Mouse (Mus musculus) cortical plate, adult 2 months (tissue): ENCODE measurements around the gene Vps52.

Experiments used
- CTCF ChIP-seq: fragments of 200-500 bp; IDR thresholded peaks from 2 replicates; pipeline ENCODE4 v1.5.1; 2011; ENCODE audit warnings: mild to moderate bottlenecking, control low read depth, low read length; ENCODE audit not compliant: insufficient read depth; ENCODE audit errors: extremely low read depth
- POLR2A ChIP-seq: fragments of 200-500 bp; IDR thresholded peaks from 2 replicates; pipeline ENCODE4 v1.6.1; 2011; ENCODE audit warnings: mild to moderate bottlenecking, low read length, control low read depth; ENCODE audit not compliant: insufficient read depth; ENCODE audit errors: extremely low read depth

DNA sequence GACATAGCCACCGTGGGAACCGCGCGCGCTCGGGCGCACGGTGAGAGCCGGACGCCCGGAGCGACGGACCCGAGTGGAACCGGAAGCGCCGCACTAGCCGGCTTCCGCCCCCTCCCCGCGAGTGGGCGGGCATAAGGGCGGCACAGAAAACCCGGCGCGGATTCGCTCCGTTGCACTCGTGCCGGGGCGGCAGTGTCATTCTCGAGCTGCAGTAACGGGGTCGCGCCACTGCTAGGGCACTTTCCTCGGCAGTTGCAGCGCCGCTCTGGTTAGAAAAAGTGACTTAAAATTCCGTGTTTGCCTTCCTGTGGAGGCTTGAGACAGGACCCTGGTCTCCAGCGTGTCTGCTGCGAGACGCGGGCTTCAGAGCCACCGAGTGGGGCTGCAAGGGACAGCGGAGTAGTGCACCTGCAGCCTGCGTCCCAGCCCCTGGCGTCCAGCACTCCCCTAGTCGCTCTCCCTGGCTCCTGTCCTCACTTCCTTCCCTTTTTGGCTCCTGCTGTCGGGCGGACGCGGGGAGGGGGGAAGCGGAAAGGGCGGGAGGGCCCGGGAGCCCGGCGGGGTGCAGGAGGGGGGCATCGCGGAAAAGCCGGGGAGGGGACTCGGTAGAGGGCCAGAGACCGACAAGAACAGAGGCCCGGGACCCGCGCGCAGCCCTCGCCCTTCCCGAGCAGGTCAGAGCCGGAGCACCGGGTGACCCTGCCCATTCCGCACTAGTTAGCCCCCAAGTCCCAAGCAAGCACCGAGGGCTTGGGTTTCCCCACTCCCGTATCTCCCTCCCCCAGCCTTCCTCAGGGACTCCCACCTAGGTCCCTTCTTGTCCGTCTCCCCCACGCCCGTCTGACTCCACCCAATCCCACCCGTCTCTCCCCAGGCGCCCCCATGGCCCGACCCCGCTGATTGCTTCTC is 26.0 kb upstream of the Vps52 start, which contains the start of gene Rgl2:
- TF ChIP-seq CTCF (no peak), POLR2A (peak; percentile 66; the same call in 1 of the 2 replicates)
